Mouse (Mus musculus) granulocyte monocyte progenitor cell, adult 5-6 weeks (primary cell): ENCODE data around the gene Chgb. TPM values are rescaled to one million over a fixed set of nuclear protein-coding genes. Genes with fewer than 3 reads are reported as not detected.

Experiments used
- ATAC-seq: replicated peaks from 2 replicates; pipeline ENCODE4 v1.8.0; 2016; ENCODE audit warnings: mild to moderate bottlenecking, moderate TSS enrichment, inconsistent platforms; ENCODE audit not compliant: poor library complexity, severe bottlenecking
- total RNA-seq, 2 experiments: library from RNA; stranded (forward) in 1 of 2; stranded (reverse) in 1 of 2; fragments of 200-712, 200-1000 nt in 1 of 2; fragments of >200 nt in 1 of 2; fragmentation: Nextera tagmentation in 1 of 2; gene quantifications; 2 replicates each; pipeline ENCODE4 v1.2.3; 2014 to 2017

Chgb gene
- total RNA-seq (2014; fragmentation: Nextera tagmentation): not detected in 2 replicates
- not detected in 2 replicates for total RNA-seq (2017)

- ATAC-seq: no peak
These were observed at the start of gene Chgb for GRCm38 (mm10) chr2:132780978-132781377. Gene Chgb (plus strand): TSS chr2:132781278.

GRCm38 (mm10) chr2:132732940-132733339 lies 48.1 kb upstream of the Chgb start:
- no peak for ATAC-seq

- no peak for ATAC-seq
These were observed 47.2 kb upstream of the Chgb start for GRCm38 (mm10) chr2:132733603-132734573.

- ATAC-seq: no peak
These were observed 42.2 kb upstream of the Chgb start for GRCm38 (mm10) chr2:132738816-132739432.

- no peak for ATAC-seq
These were observed 39.2 kb upstream of the Chgb start for GRCm38 (mm10) chr2:132741862-132742347.

GRCm38 (mm10) chr2:132744866-132745265 lies 36.2 kb upstream of the Chgb start:
- ATAC-seq: no peak

GRCm38 (mm10) chr2:132746108-132746507 lies 35.0 kb upstream of the Chgb start:
- ATAC-seq: no peak

GRCm38 (mm10) chr2:132750726-132751125 lies 30.4 kb upstream of the Chgb start:
- ATAC-seq: no peak

GRCm38 (mm10) chr2:132751141-132752066 lies 29.7 kb upstream of the Chgb start:
- ATAC-seq: no peak

- ATAC-seq: no peak
These were observed 28.7 kb upstream of the Chgb start for GRCm38 (mm10) chr2:132752398-132752797.

GRCm38 (mm10) chr2:132753137-132753536 lies 27.9 kb upstream of the Chgb start:
- ATAC-seq: no peak

GRCm38 (mm10) chr2:132757911-132758310 lies 23.2 kb upstream of the Chgb start:
- no peak for ATAC-seq

- ATAC-seq: no peak
These were observed 10.3 kb upstream of the Chgb start for GRCm38 (mm10) chr2:132770822-132771221.

- peak; percentile 99 for ATAC-seq
These were observed 476 bp downstream of the Chgb start for GRCm38 (mm10) chr2:132781439-132782068.

- no peak for ATAC-seq
These were observed 3.0 kb downstream of the Chgb start for GRCm38 (mm10) chr2:132784039-132784438.

- ATAC-seq: peak; percentile 58
These were observed 12.5 kb downstream of the Chgb start for GRCm38 (mm10) chr2:132793441-132794203.

- ATAC-seq: no peak
These were observed 13.1 kb downstream of the Chgb start for GRCm38 (mm10) chr2:132794204-132794586.

GRCm38 (mm10) chr2:132802976-132803375 lies 21.9 kb downstream of the Chgb start:
- ATAC-seq: no peak
